Mouse (Mus musculus) lung, adult 2 months (tissue): ENCODE measurements around the gene Nrn1l. TPM values are rescaled to one million over a fixed set of nuclear protein-coding genes. Genes with fewer than 3 reads are reported as not detected.

Experiments
- DNase-seq: peaks from one replicate; pipeline ENCODE4 v3.0.0; 2022
- H3K4me1 ChIP-seq: fragments of 200-500 bp; 2 replicates; pipeline ENCODE4 v1.6.1; 2011; ENCODE audit warnings: low read length; ENCODE audit not compliant: control insufficient read depth, insufficient read depth
- H3K4me3 ChIP-seq: fragments of 200-500 bp; replicated peaks from 2 replicates; pipeline ENCODE3; 2011; ENCODE audit warnings: low read depth, mild to moderate bottlenecking, control low read depth, low read length; ENCODE audit errors: extremely low read depth
- CTCF ChIP-seq: fragments of 200-500 bp; IDR thresholded peaks from 2 replicates; pipeline ENCODE4 v1.5.1; 2011; ENCODE audit warnings: mild to moderate bottlenecking, low read length, control low read depth; ENCODE audit not compliant: insufficient read depth
- POLR2A ChIP-seq: fragments of 200-500 bp; IDR thresholded peaks from 2 replicates; pipeline ENCODE4 v1.6.1; 2011; ENCODE audit warnings: low read depth, mild to moderate bottlenecking, control low read depth, low read length, borderline replicate concordance; ENCODE audit errors: extremely low read depth
- WGBS: fragments of 180-500 bp; shearing (Covaris S2); methylation state at CpG from one replicate; pipeline ENCODE4 v1.1.7; 2018; 5-methylcytosine and 5-hydroxymethylcytosine counted together
- polyA plus RNA-seq: library from polyadenylated mRNA; depleted of rRNA; stranded (reverse); fragments of >200 nt; gene quantifications from 2 replicates; pipeline ENCODE4 v1.2.3, GENCODE M21; 2012

Gene Nrn1l
- polyA plus RNA-seq, 1 experiment = 3.2 TPM

DNA sequence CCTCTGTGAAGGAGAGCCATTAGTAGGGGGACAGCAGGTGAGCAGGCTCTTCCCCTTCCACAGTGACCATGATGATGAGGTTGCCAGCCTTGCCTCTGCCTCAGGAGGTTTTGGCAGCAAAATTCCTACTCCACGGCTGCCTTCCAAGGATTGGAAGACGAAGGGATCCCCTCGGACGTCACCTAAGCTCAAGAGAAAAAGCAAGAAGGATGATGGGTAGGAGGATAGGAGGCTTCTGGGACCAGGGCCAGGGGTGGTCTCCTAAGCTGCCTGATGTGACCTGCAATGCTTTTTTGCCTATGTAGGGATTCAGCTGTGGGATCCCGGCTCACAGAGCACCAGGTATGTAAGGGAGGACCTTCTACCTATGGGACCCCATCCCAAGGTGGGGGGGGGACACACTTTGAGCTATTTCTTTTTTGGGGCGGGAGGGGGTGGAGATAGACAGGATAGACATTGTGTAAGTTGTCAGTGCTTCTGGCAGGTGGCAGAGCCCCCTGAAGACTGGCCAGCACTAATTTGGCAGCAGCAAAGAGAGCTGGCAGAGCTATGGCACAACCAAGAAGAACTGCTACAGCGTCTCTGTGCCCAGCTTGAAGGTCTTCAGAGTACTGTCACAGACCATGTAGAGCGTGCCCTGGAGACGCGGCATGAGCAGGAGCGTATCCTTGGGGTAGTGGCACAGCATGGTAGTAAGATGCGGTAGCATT is 3.5 kb upstream of the Nrn1l start:
- no peaks in the 10 kb centered on the region for H3K4me1 ChIP-seq
- TF ChIP-seq CTCF (no peak), POLR2A (no peak)
- H3K4me3 ChIP-seq = no peak overlapping the region
- no peak for DNase-seq
- 94% methylated on average over 12 of the region's 12 CpGs for WGBS

DNA sequence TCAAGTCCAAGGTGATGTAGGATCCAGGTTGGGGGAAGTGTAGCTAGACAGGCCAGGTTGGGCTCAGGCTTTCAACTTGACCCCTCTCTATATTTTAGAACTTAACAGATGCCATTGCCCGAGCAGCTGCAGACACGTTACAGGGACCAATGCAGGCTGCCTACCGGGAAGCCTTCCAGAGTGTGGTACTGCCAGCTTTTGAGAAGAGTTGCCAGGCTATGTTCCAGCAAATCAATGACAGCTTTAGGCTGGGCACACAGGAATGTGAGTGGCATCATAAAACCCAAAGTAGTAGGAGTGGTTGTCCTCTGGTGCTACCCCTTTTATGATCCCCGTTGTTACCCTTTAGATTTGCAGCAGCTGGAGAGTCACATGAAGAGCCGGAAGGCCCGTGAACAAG is 2.5 kb upstream of the Nrn1l start:
- WGBS = 90% methylated on average over 6 of the region's 6 CpGs
- Histone ChIP-seq H3K4me3 (no peak overlapping the region), H3K4me1 (no peaks in the 10 kb centered on the region)
- no peak for DNase-seq
- TF ChIP-seq CTCF = no peak
- TF ChIP-seq POLR2A = no peak

DNA sequence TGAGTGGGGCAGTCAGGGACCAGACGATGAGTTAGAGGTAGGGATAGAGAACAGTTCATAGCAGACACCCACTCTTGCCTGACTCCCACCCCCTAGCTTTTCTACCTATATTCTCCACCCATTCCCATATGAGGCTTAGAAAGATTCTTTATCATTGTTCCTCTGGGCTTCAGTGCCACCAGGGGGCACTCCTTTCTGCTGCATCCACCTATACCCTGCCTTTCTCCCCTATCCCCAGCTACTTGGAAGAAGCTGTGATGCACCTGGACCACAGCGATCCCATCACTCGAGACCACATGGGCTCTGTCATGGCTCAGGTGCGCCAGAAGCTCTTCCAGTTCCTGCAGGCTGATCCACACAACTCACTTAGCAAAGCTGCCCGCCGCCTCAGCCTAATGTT is 935 bp upstream of the Nrn1l start:
- peak; percentile 21 for DNase-seq
- Histone ChIP-seq H3K4me1 (no peaks in the 10 kb centered on the region), H3K4me3 (no peak overlapping the region)
- TF ChIP-seq CTCF (peak; percentile 55), POLR2A (no peak)
- WGBS = 91% methylated on average over 6 of the region's 6 CpGs

DNA sequence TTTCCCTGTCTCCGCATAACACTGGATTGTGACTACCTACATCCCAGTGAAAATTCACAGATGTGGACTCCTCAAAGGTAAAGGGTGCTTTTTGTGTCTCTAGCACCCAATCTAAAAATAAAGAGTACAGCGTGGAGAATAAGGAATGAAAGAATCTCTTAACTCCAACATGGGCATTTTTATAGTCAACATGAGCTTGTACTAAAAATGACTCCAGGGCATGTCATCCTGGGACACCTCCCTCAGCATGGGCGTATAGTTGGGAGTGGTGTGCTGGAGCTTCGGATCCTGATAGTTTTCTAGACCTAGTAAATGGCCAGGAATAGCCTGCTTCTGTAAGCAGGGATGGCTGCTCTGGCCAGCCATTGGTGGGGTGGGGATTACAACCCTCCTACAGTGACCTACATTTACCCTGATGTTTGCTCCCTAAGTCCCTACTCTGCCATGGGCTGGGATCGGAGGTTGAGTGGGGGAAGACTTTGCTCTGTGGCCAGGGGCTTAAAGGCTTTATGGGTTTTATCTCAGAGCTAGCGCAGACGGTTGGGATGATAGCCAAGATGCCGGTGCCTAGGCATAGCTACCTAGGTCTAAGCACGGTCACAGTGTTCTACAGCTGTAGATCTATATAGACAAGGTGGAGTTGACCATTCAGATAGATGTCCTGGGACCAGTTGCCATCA is 4.6 kb downstream of the Nrn1l start:
- no peak for TF ChIP-seq CTCF
- no peak for TF ChIP-seq POLR2A
- Histone ChIP-seq H3K4me3 (no peak overlapping the region), H3K4me1 (peaks cover 4% of the 10 kb centered on the region; the same call in 1 of the 2 replicates)
- 76% methylated on average over 9 of the region's 9 CpGs for WGBS
- DNase-seq = no peak

DNA sequence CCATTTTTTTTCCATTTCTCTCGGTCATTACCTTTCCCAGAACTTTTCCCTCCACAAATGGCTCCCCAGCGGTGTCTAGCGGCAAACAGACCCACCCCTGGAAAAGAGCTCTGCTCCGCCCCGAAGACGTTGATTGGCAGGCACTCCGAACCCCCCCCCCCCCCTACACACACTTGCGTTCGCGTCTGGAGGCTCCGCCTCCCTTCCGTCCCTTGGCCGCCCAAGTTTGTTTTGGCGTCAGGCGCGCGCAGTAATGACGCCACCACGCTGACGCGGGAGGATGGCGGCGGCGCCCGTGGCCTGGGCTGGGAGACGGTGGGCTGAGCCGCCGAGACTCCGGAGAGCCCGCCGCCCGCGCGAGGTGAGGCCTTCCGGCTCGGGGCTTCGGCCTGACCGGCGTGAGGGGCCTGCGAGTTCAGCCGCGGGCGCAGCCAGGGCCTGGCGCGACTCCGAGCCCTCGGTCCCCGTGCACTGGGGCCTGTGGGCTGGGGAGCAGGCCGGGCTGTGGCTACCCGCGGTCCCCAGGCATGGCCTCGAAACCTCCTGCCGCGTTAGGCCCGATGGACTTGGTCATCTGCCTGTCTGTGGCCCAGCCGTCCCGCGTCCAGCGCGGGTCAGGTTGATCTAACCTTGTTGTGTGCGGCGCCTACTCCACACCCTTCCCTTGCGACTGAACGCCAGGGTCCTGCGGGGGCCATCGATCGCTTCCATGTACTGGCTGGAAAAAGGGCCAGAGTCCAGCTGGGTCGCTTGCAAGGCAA is 7.0 kb downstream of the Nrn1l start, which contains the start of gene Pskh1:
Pskh1 (plus strand) TSS at position 262 of the 761 bp plus-strand sequence.
- under 1% methylated on average over 68 of the region's 68 CpGs for WGBS
- H3K4me3 ChIP-seq = peak within 1 kb of the TSS; percentile 81
- DNase-seq = peak; percentile 96
- TF ChIP-seq POLR2A = peak; percentile 51; the same call in 1 of the 2 replicates
- TF ChIP-seq CTCF = no peak
- peaks cover 4% of the 10 kb centered on the region; the same call in 1 of the 2 replicates for H3K4me1 ChIP-seq

DNA sequence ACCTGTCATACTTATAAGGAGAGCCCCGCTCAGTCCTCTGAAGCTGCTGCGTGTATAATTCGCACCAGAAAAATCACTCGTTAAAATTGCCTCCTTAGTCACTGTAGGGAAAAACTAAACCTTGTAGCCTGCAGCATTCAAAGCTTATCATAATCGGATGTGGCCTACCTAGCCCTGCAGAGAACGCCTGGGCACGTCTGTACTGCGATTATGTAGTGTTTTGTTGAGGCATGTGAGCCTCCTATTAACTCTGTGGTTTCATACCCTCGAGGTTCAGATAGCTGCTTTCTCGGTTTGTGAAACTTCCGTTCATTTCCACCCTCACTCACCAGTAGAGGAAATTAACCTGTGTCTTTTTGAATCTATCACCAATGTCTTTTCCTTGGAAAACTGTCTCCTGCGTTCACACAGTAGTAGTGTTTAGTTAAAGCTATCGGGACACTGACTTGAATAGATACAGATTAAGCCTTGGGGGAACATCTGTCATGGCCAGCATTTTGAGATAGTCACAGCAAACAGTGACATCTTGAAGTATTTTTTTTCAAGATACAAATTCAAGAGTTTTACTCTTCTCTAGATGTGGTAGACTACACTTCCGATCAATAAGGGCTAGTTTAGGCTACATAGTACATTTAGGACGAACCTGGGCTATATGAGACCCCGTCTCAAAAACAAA is 7.7 kb downstream of the Nrn1l start:
- DNase-seq = no peak
- H3K4me3 ChIP-seq = peak overlapping the region; percentile 81
- peaks cover 4% of the 10 kb centered on the region; the same call in 1 of the 2 replicates for H3K4me1 ChIP-seq
- no peak for TF ChIP-seq POLR2A
- no peak for TF ChIP-seq CTCF
- WGBS = 23% methylated on average over 16 of the region's 16 CpGs

DNA sequence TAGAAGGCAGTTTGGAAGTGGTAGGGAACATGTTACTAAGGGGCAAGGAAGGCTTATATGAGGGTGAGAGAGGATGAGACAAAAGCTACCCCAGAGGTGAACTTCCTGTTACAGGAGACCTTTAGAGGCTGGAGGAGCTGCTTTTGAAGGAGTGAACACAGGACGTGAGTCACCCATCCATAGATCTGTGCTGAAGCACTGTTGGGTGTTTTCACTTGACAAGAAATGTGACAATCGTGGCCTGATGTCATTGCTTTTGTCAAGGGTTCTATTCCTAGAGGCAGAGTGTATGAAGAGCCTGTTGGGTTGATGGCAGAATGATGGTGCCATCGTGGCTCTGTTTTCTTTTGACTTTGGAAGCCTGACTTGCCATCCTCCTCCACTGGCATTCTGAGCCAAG is 26.0 kb downstream of the Nrn1l start:
- 65% methylated on average over 3 of the region's 3 CpGs for WGBS
- Histone ChIP-seq H3K4me3 (no peak overlapping the region), H3K4me1 (no peaks in the 10 kb centered on the region)
- no peak for TF ChIP-seq POLR2A
- no peak for DNase-seq

DNA sequence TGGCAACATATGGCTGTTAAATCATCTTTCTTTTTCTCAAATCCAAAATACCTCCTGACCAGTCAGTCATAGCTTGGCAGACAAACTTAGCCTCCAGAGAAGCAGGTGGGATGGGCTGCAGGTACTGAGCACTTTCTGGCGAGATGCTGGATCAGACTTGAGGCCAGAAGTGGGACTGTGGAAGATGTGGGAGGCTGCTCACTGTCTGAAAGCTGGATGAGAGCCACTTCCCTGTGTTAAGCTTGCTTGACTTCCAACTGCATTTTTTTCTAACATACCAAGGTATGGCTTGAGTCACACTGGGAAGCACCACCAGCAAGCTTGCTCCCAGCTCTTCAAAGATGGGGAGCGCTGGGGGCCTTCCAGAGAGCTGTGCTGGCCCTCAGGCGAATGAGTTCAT is 31.8 kb downstream of the Nrn1l start:
- H3K4me1 ChIP-seq = no peaks in the 10 kb centered on the region
- DNase-seq = no peak
- no peak for TF ChIP-seq POLR2A
- TF ChIP-seq CTCF = no peak
- no peak overlapping the region for H3K4me3 ChIP-seq
- WGBS = 70% methylated on average over 3 of the region's 3 CpGs

DNA sequence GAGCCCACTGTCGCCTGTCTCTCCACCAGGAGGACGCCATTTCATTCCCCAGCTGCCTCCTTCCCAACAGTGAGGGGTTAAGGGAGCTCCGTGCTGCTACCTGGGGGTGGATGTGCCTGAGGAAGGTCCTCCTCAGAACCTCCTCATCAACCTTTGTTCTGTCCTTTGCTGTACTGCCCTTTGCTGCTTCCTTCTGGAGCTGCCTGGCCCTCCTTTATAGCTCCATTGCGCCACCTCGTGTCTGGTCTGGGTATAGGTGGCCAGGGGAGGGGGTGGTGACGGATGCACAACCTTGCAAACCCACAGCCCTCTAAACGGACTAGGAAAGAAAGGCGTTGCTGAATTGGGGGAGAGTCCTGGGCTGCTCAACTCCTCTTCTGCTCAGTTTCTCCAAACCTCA is 37.2 kb downstream of the Nrn1l start:
- 26% methylated on average over 8 of the region's 8 CpGs for WGBS

More for the DNA sequence above, 37.2 kb downstream of the Nrn1l start:
- H3K4me3 ChIP-seq = no peak overlapping the region
- TF ChIP-seq POLR2A = no peak
- TF ChIP-seq CTCF = peak; percentile 90
- DNase-seq = peak; percentile 85
- no peaks in the 10 kb centered on the region for H3K4me1 ChIP-seq
